Mouse (Mus musculus) heart, embryonic 13.5 days (tissue): ENCODE results near the gene Dcun1d4. TPM values are rescaled to one million over a fixed set of nuclear protein-coding genes. Genes with fewer than 3 reads are reported as not detected.
"Not testable (repeated sequence)": the region's sequence is repeated elsewhere in the genome, so short reads cannot be mapped to it uniquely, and the experiment has no call there.

Source experiments
- ATAC-seq: fragments of 200-750 bp; cut with Nextera tagmentation; 2 replicates; pipeline ENCODE4 v1.8.0; 2017; ENCODE audit warnings: moderate TSS enrichment; ENCODE audit not compliant: insufficient number of reproducible peaks, low FRiP score, low TSS enrichment; ENCODE audit errors: extremely low read depth
- H3K27ac ChIP-seq: fragments of 300-500 bp; sonication (generic); replicated peaks from 2 replicates; pipeline ENCODE4 v1.5.1; 2015; ENCODE audit warnings: moderate library complexity, mild to moderate bottlenecking, inconsistent platforms
- H3K27me3 ChIP-seq: fragments of 300-500 bp; sonication (generic); replicated peaks from 2 replicates; pipeline ENCODE4 v1.6.1; 2015; ENCODE audit warnings: mild to moderate bottlenecking, inconsistent platforms
- H3K36me3 ChIP-seq: fragments of 300-500 bp; sonication (generic); 2 replicates; pipeline ENCODE4 v1.6.1; 2015; ENCODE audit warnings: mild to moderate bottlenecking, inconsistent platforms
- H3K4me1 ChIP-seq: fragments of 300-500 bp; sonication (generic); 2 replicates; pipeline ENCODE4 v1.6.1; 2015; ENCODE audit warnings: inconsistent platforms
- H3K4me2 ChIP-seq: fragments of 300-500 bp; sonication (generic); 2 replicates; pipeline ENCODE4 v1.6.1; 2015; ENCODE audit warnings: inconsistent platforms, mild to moderate bottlenecking, moderate library complexity
- H3K4me3 ChIP-seq: fragments of 300-500 bp; sonication (generic); 2 replicates; pipeline ENCODE4 v1.5.1; 2015; ENCODE audit warnings: moderate library complexity, mild to moderate bottlenecking, inconsistent platforms
- H3K9ac ChIP-seq: fragments of 300-500 bp; sonication (generic); 2 replicates; pipeline ENCODE4 v1.6.1; 2015; ENCODE audit warnings: inconsistent platforms, mild to moderate bottlenecking, moderate library complexity
- H3K9me3 ChIP-seq: fragments of 300-500 bp; sonication (generic); 2 replicates; pipeline ENCODE4 v1.6.1; 2016; ENCODE audit warnings: inconsistent platforms
- WGBS: fragments of 180-500 bp; shearing (Covaris S2); methylation state at CpG from one replicate; pipeline ENCODE4 v1.1.7; 2015; ENCODE audit warnings: mixed read lengths; 5-methylcytosine and 5-hydroxymethylcytosine counted together
- polyA plus RNA-seq: library from polyadenylated mRNA; unstranded; fragments of >200 nt; fragmentation: Nextera tagmentation; extraction: Ambion mirVana; gene quantifications from 2 replicates; pipeline ENCODE4 v1.2.1, GENCODE M21; 2015

Dcun1d4 gene
- polyA plus RNA-seq, 1 experiment from 2014 or later, result 15.7 TPM

DNA sequence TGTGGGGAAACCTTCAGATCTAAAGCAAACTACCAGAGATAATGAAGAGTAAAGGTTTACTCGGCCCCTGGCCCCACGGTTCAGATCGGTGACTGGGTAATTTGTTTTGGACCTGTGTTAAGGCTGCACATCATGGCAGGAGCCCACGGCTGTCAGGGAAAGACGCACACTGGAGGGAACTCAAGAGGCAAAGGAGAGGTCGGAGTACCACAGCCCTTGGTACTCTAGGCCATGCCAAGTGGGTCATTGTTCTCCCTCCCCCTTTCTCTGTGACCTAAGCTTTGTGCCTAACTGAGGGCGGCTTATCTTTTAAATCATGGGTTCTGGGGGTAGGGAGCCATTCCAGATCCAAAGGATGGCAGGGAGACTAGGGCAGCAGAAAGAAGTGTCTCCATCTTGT, 601 bp downstream of the Dcun1d4 start:
- H3K4me2 ChIP-seq, result no peak overlapping the region
- H3K27me3 ChIP-seq, result peaks cover 7% of the 10 kb centered on the region; the same call in 1 of the 2 replicates
- no peak overlapping the region for H3K27ac ChIP-seq
- H3K9ac ChIP-seq, result no peak overlapping the region
- no peaks in the 10 kb centered on the region for H3K4me1 ChIP-seq
- H3K9me3 ChIP-seq, result no peaks in the 10 kb centered on the region
- H3K36me3 ChIP-seq, result no peaks in the 10 kb centered on the region
- H3K4me3 ChIP-seq, result no peak overlapping the region
- 80% methylated on average over 7 of the region's 7 CpGs for WGBS
- no peak for ATAC-seq

GRCm38 (mm10) chr5:73482381-73482780, 1.6 kb downstream of the Dcun1d4 start:
- not testable (repeated sequence) for H3K9me3 ChIP-seq, H3K9ac ChIP-seq, ATAC-seq, H3K4me2 ChIP-seq, H3K4me1 ChIP-seq, H3K36me3 ChIP-seq, H3K27me3 ChIP-seq, H3K27ac ChIP-seq, H3K4me3 ChIP-seq
- WGBS, result 50% methylated on average over 1 of the region's 1 CpGs

- WGBS, result 73% methylated on average over 5 of the region's 5 CpGs
- no peak for ATAC-seq
Observed at GRCm38 (mm10) chr5:73484016-73484615, 3.3 kb downstream of the Dcun1d4 start.

DNA sequence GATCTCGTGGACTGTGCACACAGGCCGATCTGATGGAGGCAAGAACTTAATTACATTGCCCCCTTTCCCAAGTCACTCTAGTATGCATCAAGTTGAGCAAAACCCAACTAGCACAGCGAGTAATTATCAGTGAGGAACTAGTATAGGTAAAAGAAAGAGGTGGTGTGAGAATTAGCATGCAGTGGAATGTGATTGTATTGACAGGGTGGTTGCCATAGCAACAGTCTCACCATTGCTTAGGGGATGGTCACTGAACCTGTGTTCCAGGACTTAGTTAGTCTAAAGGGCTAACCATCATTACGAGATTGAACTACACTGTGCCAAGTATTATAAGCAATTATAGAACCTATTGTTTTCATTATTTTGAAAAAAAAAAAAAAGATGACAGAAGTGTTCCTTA, 5.7 kb downstream of the Dcun1d4 start:
- no peak for ATAC-seq
- WGBS, result 60% methylated on average over 4 of the region's 4 CpGs
- peaks cover 7% of the 10 kb centered on the region; the same call in 1 of the 2 replicates for H3K27me3 ChIP-seq
- H3K4me1 ChIP-seq, result peaks cover 8% of the 10 kb centered on the region
- H3K4me3 ChIP-seq, result no peak overlapping the region
- H3K27ac ChIP-seq, result no peak overlapping the region
- H3K9ac ChIP-seq, result no peak overlapping the region
- H3K9me3 ChIP-seq, result no peaks in the 10 kb centered on the region
- no peak overlapping the region for H3K4me2 ChIP-seq
- no peaks in the 10 kb centered on the region for H3K36me3 ChIP-seq

More at GRCm38 (mm10) chr5:73484016-73484615, 3.3 kb downstream of the Dcun1d4 start:
- Histone ChIP-seq H3K27ac (no peak overlapping the region), H3K9me3 (no peaks in the 10 kb centered on the region), H3K4me2 (no peak overlapping the region), H3K4me1 (no peaks in the 10 kb centered on the region), H3K9ac (no peak overlapping the region), H3K36me3 (no peaks in the 10 kb centered on the region), H3K4me3 (no peak overlapping the region), H3K27me3 (peaks cover 7% of the 10 kb centered on the region; the same call in 1 of the 2 replicates)

- H3K4me2 ChIP-seq, result peak overlapping the region; percentile 99
- peaks cover 13% of the 10 kb centered on the region for H3K4me1 ChIP-seq
- H3K36me3 ChIP-seq, result no peaks in the 10 kb centered on the region
- H3K9ac ChIP-seq, result peak overlapping the region; percentile 76
- peak overlapping the region; percentile 71 for H3K27ac ChIP-seq
- peak overlapping the region; percentile 95 for H3K4me3 ChIP-seq
- WGBS, result 4% methylated on average over 14 of the region's 14 CpGs
- H3K27me3 ChIP-seq, result no peaks in the 10 kb centered on the region
- ATAC-seq, result no peak
- H3K9me3 ChIP-seq, result no peaks in the 10 kb centered on the region
Observed at GRCm38 (mm10) chr5:73489915-73490314, 9.1 kb downstream of the Dcun1d4 start.

GRCm38 (mm10) chr5:73490596-73491073, 9.8 kb downstream of the Dcun1d4 start:
- H3K4me1 ChIP-seq, result peaks cover 13% of the 10 kb centered on the region
- peak overlapping the region; percentile 95 for H3K4me3 ChIP-seq
- under 1% methylated on average over 36 of the region's 37 CpGs for WGBS
- peak; percentile 95 for ATAC-seq
- no peaks in the 10 kb centered on the region for H3K9me3 ChIP-seq
- peak overlapping the region; percentile 95 for H3K27ac ChIP-seq
- peak overlapping the region; percentile 90 for H3K9ac ChIP-seq
- peak overlapping the region; percentile 99 for H3K4me2 ChIP-seq
- no peaks in the 10 kb centered on the region for H3K27me3 ChIP-seq
- H3K36me3 ChIP-seq, result no peaks in the 10 kb centered on the region

- Histone ChIP-seq H3K4me2 (peak overlapping the region; percentile 99), H3K4me3 (peak overlapping the region; percentile 95), H3K27ac (peak overlapping the region; percentile 95), H3K9ac (peak overlapping the region; percentile 90), H3K27me3 (no peaks in the 10 kb centered on the region), H3K4me1 (peaks cover 13% of the 10 kb centered on the region), H3K9me3 (no peaks in the 10 kb centered on the region), H3K36me3 (no peaks in the 10 kb centered on the region)
- peak; percentile 28 for ATAC-seq
- under 1% methylated on average over 64 of the region's 70 CpGs for WGBS
Observed at GRCm38 (mm10) chr5:73491074-73491836, 10.5 kb downstream of the Dcun1d4 start.

DNA sequence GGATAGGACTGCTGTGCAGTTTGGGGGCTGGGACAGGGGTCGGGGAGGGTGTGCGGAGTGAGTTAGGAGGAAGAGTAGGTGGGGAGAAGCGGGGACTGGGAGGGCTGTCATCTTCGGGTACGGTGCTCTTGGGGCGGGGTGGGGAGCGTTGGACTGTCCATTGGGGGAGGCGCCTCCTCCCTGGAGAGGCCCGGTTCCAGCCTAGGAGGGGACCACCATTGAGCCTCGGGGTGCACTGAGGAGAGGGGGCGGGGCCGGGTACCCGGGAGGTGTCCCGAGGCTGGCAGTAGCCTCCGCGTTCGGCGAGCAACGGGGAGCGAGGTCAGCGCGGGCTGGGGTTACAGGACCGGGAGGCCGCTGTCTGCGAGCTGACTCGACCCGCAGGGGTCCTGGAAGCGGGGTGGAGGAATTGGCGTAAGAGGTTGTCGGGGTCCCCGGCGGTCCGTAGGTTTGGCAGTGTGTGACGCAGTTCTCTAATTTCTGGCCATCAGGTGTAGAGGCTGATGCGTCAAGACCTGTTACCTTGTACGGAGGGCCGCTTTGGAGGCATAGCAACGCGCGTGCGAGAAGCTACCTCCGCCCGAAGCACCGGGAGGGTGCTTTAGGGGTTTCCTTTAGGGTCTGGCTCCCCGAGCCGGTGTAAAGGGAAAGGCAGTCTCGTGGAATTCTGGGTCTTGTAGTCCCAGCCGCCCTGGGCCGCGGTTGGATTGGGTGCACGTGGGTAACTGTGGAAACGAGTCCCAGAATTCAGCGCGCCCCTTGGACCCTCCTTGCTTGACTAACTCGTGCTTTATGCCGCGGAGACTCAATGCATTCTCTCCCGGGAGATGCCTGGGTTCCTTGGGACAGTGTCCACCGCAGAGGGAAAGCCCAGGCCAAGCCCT, 11.3 kb downstream of the Dcun1d4 start:
- Histone ChIP-seq H3K27me3 (no peaks in the 10 kb centered on the region), H3K4me2 (peak overlapping the region; percentile 99), H3K4me3 (peak overlapping the region; percentile 95), H3K27ac (peak overlapping the region; percentile 95), H3K4me1 (peaks cover 13% of the 10 kb centered on the region), H3K36me3 (no peaks in the 10 kb centered on the region), H3K9ac (peak overlapping the region; percentile 90), H3K9me3 (no peaks in the 10 kb centered on the region)
- 0 out of 2 replicates have a peak, but pooled peaks have one; percentile 12 for ATAC-seq
- WGBS, result under 1% methylated on average over 59 of the region's 59 CpGs

DNA sequence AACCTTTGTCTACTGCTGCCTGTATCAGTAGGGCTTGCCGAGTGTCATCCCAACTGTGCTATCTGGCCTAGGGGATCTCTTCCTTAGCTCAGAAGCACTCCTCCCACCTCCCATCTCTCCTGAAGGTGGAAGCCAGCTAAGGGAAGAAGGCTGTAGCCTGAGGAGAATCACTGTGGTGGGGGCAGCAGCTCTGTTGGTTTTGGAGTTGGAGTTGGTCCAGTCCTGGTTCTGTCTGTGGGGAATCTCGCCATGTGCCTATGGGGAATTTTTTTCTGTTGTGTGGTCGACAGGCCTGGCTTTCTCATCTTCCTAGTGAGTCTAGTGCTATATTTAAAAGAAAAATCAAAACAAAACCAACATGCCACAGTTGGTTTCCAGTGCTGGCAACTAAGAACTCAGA, 16.6 kb downstream of the Dcun1d4 start:
- Histone ChIP-seq H3K9me3 (no peaks in the 10 kb centered on the region), H3K9ac (no peak overlapping the region), H3K27ac (no peak overlapping the region), H3K27me3 (no peaks in the 10 kb centered on the region), H3K4me1 (peaks cover 40% of the 10 kb centered on the region), H3K4me3 (no peak overlapping the region), H3K36me3 (no peaks in the 10 kb centered on the region), H3K4me2 (no peak overlapping the region)
- 65% methylated on average over 3 of the region's 3 CpGs for whole genome bisulfite sequencing
- ATAC-seq, result no peak

DNA sequence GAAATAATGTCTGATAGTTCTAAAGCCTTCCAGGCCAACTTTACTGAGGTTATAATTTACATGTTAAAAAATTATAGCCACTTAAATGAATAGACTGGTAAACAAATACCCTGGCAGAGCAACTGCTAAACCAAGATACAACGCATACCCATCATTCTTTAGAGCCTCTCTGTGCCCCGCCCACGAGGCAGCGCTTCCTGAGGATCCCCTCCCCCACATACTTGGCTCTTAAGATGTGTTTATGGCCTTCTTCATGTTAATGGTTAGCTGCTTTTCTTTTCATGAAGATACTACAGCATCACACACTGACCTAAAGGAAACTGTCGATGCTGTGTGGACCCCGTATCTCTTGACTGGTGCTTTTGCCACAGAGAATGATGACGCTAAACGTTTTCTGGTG, 17.8 kb downstream of the Dcun1d4 start:
- no peak overlapping the region for H3K27ac ChIP-seq
- 78% methylated on average over 8 of the region's 8 CpGs for WGBS
- no peak overlapping the region for H3K4me3 ChIP-seq
- no peaks in the 10 kb centered on the region for H3K27me3 ChIP-seq
- ATAC-seq, result no peak
- H3K36me3 ChIP-seq, result no peaks in the 10 kb centered on the region
- no peaks in the 10 kb centered on the region for H3K9me3 ChIP-seq
- H3K4me1 ChIP-seq, result peaks cover 46% of the 10 kb centered on the region
- no peak overlapping the region for H3K9ac ChIP-seq
- H3K4me2 ChIP-seq, result no peak overlapping the region

- no peak overlapping the region for H3K4me2 ChIP-seq
- no peak overlapping the region for H3K27ac ChIP-seq
- no peak overlapping the region for H3K4me3 ChIP-seq
- H3K4me1 ChIP-seq, result peaks cover 56% of the 10 kb centered on the region
- no peaks in the 10 kb centered on the region for H3K27me3 ChIP-seq
- ATAC-seq, result no peak
- WGBS, result 45% methylated on average over 7 of the region's 7 CpGs
- no peaks in the 10 kb centered on the region for H3K9me3 ChIP-seq
- H3K36me3 ChIP-seq, result no peaks in the 10 kb centered on the region
- H3K9ac ChIP-seq, result no peak overlapping the region
Observed at GRCm38 (mm10) chr5:73500867-73501440, 20.2 kb downstream of the Dcun1d4 start.
